Comparison of ENCODE assay signal across 8 mouse cellular contexts in the genomic region with DNA sequence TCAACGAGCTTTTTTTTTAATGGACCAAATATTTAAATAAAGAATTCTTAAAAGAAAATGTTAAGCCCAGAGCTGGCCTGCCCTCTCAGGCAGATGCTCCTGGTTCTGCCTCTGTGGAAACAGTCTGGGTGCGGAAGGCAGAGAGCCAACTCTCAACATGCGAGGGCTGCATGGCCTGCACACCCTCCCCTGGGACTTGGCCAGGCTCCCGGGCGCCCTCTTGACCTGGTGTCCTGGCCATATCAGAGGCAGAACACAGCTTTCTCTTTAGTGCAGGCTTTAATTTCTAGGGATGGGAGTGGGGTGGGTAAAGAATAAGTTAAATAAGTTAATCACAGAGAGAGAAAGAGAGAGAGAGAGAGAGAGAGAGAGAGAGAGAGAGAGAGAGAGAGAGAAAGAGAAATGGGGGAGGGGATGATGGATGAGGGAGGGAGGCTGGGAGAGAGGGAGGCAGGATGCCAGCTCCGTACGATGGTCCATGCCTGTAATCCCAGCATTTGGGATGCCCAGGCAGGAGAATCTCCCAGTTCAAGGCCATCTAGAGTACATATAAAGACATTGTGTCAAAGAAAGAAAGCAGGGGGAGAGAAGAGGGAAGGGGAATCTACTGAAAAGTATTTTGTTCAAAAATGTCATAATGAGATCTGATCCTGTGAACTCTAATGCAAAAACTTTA.
DNase-seq lines count a peak whose midpoint lies in the region.

No protein-coding gene starts in this region.

- intact Hi-C loops in heart, postnatal 10 days (cut with DNase I), result no loop called here

- peak; percentile 51 for DNase-seq in layer of hippocampus, adult 9-11 months
- DNase-seq in layer of hippocampus, adult 9-10 months (ENCODE audit: low spot score), result no peak
- DNase-seq in adrenal gland, postnatal 25 days, result peak; percentile 68
- DNase-seq in heart, postnatal 10 days, result peak; percentile 59 to 66
- peak; percentile 94 for DNase-seq in kidney, postnatal 10 days
- DNase-seq in lung, postnatal 36 days, result peak; percentile 81
- DNase-seq in frontal cortex, postnatal 10 days (ENCODE audit: low spot score in 2 of 2), result no peak
- no peak for DNase-seq in natural killer cell, adult 2 months (ENCODE audit: low spot score in 2 of 2)

Comparison
In these comparisons a context has a peak if more than half of its experiments do, and no peak if none do; other contexts are left out.
1. DNase-seq: peak in layer of hippocampus, adult 9-11 months (single experiment), adrenal gland, postnatal 25 days (single experiment), heart, postnatal 10 days (2 of 2), kidney, postnatal 10 days (single experiment) and lung, postnatal 36 days (single experiment); none in layer of hippocampus, adult 9-10 months (single experiment), frontal cortex, postnatal 10 days (0 of 2) and natural killer cell, adult 2 months (0 of 2).